Mouse (Mus musculus) stomach, embryonic 14.5 days (tissue): ENCODE results near the gene Slc38a4. TPM values are rescaled to one million over a fixed set of nuclear protein-coding genes. Genes with fewer than 3 reads are reported as not detected.

Source experiments
- ATAC-seq: fragments of 200-750 bp; cut with Nextera tagmentation; 2 replicates; pipeline ENCODE4 v1.8.0; 2017; ENCODE audit warnings: low read depth, moderate TSS enrichment; ENCODE audit not compliant: insufficient number of reproducible peaks, insufficient read depth, low FRiP score
- H3K27ac ChIP-seq: fragments of 300-500 bp; sonication (generic); 2 replicates; pipeline ENCODE4 v1.5.1; 2014; ENCODE audit warnings: mild to moderate bottlenecking, low read length, moderate library complexity, mixed read lengths
- H3K27me3 ChIP-seq: fragments of 300-500 bp; sonication (generic); 2 replicates; pipeline ENCODE4 v1.6.1; 2014; ENCODE audit warnings: low read length, control low read depth, mixed read lengths; ENCODE audit not compliant: control insufficient read depth, insufficient read depth
- H3K36me3 ChIP-seq: fragments of 300-500 bp; sonication (generic); 2 replicates; pipeline ENCODE4 v1.6.1; 2014; ENCODE audit warnings: mild to moderate bottlenecking, control low read depth, low read length, moderate library complexity, mixed read lengths; ENCODE audit not compliant: control insufficient read depth, insufficient read depth
- H3K4me1 ChIP-seq: fragments of 300-500 bp; sonication (generic); 2 replicates; pipeline ENCODE4 v1.6.1; 2014; ENCODE audit warnings: low read length, control low read depth, mixed read lengths; ENCODE audit not compliant: control insufficient read depth, insufficient read depth
- H3K4me2 ChIP-seq: fragments of 300-500 bp; sonication (generic); replicated peaks from 2 replicates; pipeline ENCODE4 v1.6.1; 2014; ENCODE audit warnings: low read depth, low read length, control low read depth
- H3K4me3 ChIP-seq: fragments of 300-500 bp; sonication (generic); 2 replicates; pipeline ENCODE4 v1.5.1; 2014; ENCODE audit warnings: low read depth, low read length, control low read depth
- H3K9ac ChIP-seq: fragments of 300-500 bp; sonication (generic); replicated peaks from 2 replicates; pipeline ENCODE4 v1.6.1; 2014; ENCODE audit warnings: low read depth, mild to moderate bottlenecking, control low read depth, low read length, moderate library complexity, mixed read lengths
- H3K9me3 ChIP-seq: fragments of 300-500 bp; sonication (generic); 2 replicates; pipeline ENCODE4 v1.6.1; 2016; ENCODE audit warnings: low read depth, low read length, control low read depth; ENCODE audit not compliant: control insufficient read depth
- WGBS: fragments of 180-500 bp; shearing (Covaris S2); extraction: QIAGEN DNeasy Blood & Tissue Kit; methylation state at CpG from one replicate; pipeline ENCODE4 v1.1.7; 2014; 5-methylcytosine and 5-hydroxymethylcytosine counted together
- polyA plus RNA-seq: library from polyadenylated mRNA; unstranded; fragments of >200 nt; fragmentation: Nextera tagmentation; extraction: Ambion mirVana; gene quantifications from 2 replicates; pipeline ENCODE4 v1.2.1, GENCODE M21; 2014

Slc38a4 gene
- polyA plus RNA-seq, 1 experiment from 2014 or later = 59.1 TPM

GRCm38 (mm10) chr15:97085833-97086232 lies 30.1 kb upstream of the Slc38a4 start:
- 19% methylated on average over 5 of the region's 5 CpGs for WGBS
- Histone ChIP-seq H3K9ac (no peak overlapping the region), H3K27me3 (no peaks in the 10 kb centered on the region), H3K4me1 (peaks cover 9% of the 10 kb centered on the region; the same call in 1 of the 2 replicates), H3K36me3 (no peaks in the 10 kb centered on the region), H3K4me3 (no peak overlapping the region), H3K4me2 (0 out of 2 replicates have a peak overlapping the region, but pooled peaks have one; percentile 10), H3K27ac (no peak overlapping the region), H3K9me3 (no peaks in the 10 kb centered on the region)
- peak; percentile 77; the same call in 1 of the 2 replicates for ATAC-seq

DNA sequence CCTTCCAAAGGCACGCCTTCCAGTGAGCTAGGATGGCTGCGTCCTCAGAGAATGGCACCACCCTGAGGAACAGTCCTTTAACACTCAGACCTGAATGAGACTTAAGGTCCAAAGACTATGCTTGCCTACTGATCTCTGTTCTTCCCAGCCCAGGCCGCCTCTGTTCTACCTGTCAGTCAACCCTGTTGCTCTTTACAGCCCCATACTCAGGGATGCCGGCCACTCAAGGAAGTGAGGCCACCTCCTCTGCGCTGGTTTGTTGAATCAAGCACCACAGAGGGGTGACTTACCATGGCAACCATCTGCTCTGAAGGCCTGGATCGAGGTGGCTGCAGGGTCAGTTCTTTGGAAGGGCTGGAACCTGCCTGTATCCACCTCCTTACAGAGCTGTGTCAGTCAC lies 21.9 kb upstream of the Slc38a4 start:
- H3K4me1 ChIP-seq = 0 out of 2 replicates have a peak, but pooled peaks cover 4% of the 10 kb centered on the region
- no peak for ATAC-seq
- WGBS = 83% methylated on average over 6 of the region's 6 CpGs

DNA sequence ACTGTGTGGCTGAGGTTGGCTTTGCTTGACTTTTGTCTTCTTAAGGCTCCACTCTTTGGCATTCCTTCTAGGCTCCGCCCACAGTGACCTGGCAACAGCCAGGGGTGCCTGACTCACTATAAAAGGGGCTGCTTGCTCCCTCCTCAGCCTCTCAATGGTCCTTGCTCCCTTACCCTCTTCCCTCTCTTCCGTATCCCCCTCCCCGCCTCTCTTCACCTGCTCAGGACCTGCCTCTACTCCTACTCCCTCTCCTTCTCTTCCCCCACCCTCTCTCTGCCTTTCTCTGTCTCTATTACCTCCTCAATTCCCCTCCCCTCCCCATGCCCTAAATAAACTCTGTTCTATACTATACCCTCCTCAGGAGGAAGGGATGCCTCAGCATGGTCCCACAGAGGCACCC lies 20.3 kb upstream of the Slc38a4 start:
- ATAC-seq = no peak
- H3K4me1 ChIP-seq = 0 out of 2 replicates have a peak, but pooled peaks cover 4% of the 10 kb centered on the region
- H3K4me2 ChIP-seq = no peak overlapping the region
- WGBS = 58% methylated on average over 3 of the region's 3 CpGs
- no peak overlapping the region for H3K27ac ChIP-seq
- no peak overlapping the region for H3K4me3 ChIP-seq
- no peaks in the 10 kb centered on the region for H3K9me3 ChIP-seq
- no peaks in the 10 kb centered on the region for H3K36me3 ChIP-seq
- H3K9ac ChIP-seq = no peak overlapping the region
- H3K27me3 ChIP-seq = no peaks in the 10 kb centered on the region

More for the DNA sequence above, 21.9 kb upstream of the Slc38a4 start:
- H3K27me3 ChIP-seq = no peaks in the 10 kb centered on the region
- H3K4me3 ChIP-seq = no peak overlapping the region
- H3K4me2 ChIP-seq = no peak overlapping the region
- H3K36me3 ChIP-seq = no peaks in the 10 kb centered on the region
- no peaks in the 10 kb centered on the region for H3K9me3 ChIP-seq
- no peak overlapping the region for H3K27ac ChIP-seq
- no peak overlapping the region for H3K9ac ChIP-seq

- WGBS = 54% methylated on average over 4 of the region's 4 CpGs
- Histone ChIP-seq H3K36me3 (no peaks in the 10 kb centered on the region), H3K9ac (no peak overlapping the region), H3K9me3 (no peaks in the 10 kb centered on the region), H3K4me2 (no peak overlapping the region), H3K4me3 (no peak overlapping the region), H3K27me3 (no peaks in the 10 kb centered on the region), H3K4me1 (0 out of 2 replicates have a peak, but pooled peaks cover 4% of the 10 kb centered on the region), H3K27ac (no peak overlapping the region)
- ATAC-seq = no peak
These were observed 19.5 kb upstream of the Slc38a4 start for GRCm38 (mm10) chr15:97075240-97075639.

GRCm38 (mm10) chr15:97072859-97073826 lies 17.4 kb upstream of the Slc38a4 start:
- no peaks in the 10 kb centered on the region for H3K36me3 ChIP-seq
- H3K4me1 ChIP-seq = 0 out of 2 replicates have a peak, but pooled peaks cover 4% of the 10 kb centered on the region
- no peaks in the 10 kb centered on the region for H3K9me3 ChIP-seq
- H3K9ac ChIP-seq = no peak overlapping the region
- H3K4me2 ChIP-seq = no peak overlapping the region
- no peaks in the 10 kb centered on the region for H3K27me3 ChIP-seq
- ATAC-seq = no peak
- WGBS = 52% methylated on average over 13 of the region's 13 CpGs
- no peak overlapping the region for H3K27ac ChIP-seq
- H3K4me3 ChIP-seq = no peak overlapping the region

DNA sequence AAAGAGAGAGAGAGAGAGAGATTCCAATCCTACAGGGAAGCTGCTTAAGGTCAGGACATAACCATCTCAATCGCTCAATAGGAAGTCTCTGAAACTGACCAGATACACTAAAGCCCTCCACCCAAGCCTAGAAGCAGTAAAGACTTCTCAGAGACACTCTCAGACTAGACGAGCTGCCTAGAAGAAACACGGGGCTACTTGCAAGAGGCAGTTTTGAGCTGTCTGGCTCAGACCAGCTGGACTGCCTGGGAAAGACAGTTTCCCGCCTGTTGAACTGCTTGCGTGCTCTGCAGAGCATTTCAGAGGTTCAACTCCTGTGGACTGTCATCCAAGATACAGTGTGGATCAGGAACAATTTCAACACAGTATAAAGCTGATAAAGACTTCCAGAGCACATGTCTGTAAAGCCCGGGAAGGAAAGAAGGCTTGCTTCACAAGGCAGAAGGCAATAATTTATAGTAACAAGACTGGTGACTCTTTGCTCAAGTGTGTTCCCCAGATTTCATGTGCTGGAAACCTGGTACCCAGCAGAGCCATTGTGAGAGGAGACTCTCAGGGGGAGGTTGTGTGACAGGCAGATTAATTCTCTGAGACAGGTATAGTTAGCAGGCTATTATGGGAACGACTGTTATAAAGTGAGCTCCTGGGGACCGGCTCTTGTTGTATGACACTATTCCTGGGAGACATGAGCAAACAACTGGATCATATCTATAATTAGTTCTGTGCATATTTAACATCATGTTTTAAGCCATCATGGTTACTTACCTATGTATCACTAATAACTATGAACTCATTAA lies 11.8 kb upstream of the Slc38a4 start:
- peak overlapping the region; percentile 35; the same call in 1 of the 2 replicates for H3K27ac ChIP-seq
- peaks cover 5% of the 10 kb centered on the region; the same call in 1 of the 2 replicates for H3K4me1 ChIP-seq
- no peak overlapping the region for H3K4me3 ChIP-seq
- no peaks in the 10 kb centered on the region for H3K27me3 ChIP-seq
- H3K36me3 ChIP-seq = no peaks in the 10 kb centered on the region
- ATAC-seq = peak; percentile 37; the same call in 1 of the 2 replicates
- no peak overlapping the region for H3K4me2 ChIP-seq
- H3K9me3 ChIP-seq = no peaks in the 10 kb centered on the region
- no peak overlapping the region for H3K9ac ChIP-seq
- 32% methylated on average over 8 of the region's 8 CpGs for WGBS

- H3K27ac ChIP-seq = peak overlapping the region; percentile 35; the same call in 1 of the 2 replicates
- 46% methylated on average over 5 of the region's 5 CpGs for WGBS
- H3K9me3 ChIP-seq = no peaks in the 10 kb centered on the region
- H3K36me3 ChIP-seq = no peaks in the 10 kb centered on the region
- H3K4me3 ChIP-seq = no peak overlapping the region
- no peak overlapping the region for H3K9ac ChIP-seq
- H3K4me2 ChIP-seq = no peak overlapping the region
- no peaks in the 10 kb centered on the region for H3K27me3 ChIP-seq
- no peak for ATAC-seq
- peaks cover 5% of the 10 kb centered on the region; the same call in 1 of the 2 replicates for H3K4me1 ChIP-seq
These were observed 11.2 kb upstream of the Slc38a4 start for GRCm38 (mm10) chr15:97066937-97067336.

DNA sequence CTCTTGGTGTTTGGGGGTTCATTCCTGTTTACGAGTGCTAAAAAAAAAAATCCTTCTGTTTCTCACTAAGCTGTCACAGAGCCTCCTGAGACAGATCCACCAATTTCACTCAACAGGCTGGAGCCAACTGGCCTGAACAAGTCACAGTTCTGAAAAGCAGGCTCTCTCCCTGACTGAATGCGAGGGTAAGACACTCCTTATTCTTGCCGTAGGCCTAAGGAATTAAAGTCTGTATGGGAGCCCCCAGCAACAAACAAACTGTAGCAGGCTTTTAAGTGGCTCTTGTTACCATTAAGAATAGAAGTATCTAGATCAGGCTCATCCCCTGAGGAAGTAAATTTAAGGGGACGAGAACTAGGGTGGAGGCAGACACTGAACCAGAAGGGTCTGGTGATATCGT lies 7.5 kb upstream of the Slc38a4 start:
- H3K27me3 ChIP-seq = no peaks in the 10 kb centered on the region
- WGBS = 85% methylated on average over 5 of the region's 5 CpGs
- no peak overlapping the region for H3K9ac ChIP-seq
- H3K36me3 ChIP-seq = no peaks in the 10 kb centered on the region
- H3K4me1 ChIP-seq = peaks cover 5% of the 10 kb centered on the region; the same call in 1 of the 2 replicates
- no peak overlapping the region for H3K4me3 ChIP-seq
- H3K9me3 ChIP-seq = no peaks in the 10 kb centered on the region
- no peak overlapping the region for H3K4me2 ChIP-seq
- H3K27ac ChIP-seq = no peak overlapping the region
- no peak for ATAC-seq
